Comparison of ENCODE assay signal across 14 mouse cellular contexts in genomic region chr5:119543716-119544115, GRCm38 (mm10).
"Had no signal": no experiment of that assay in that cellular context is flagged by ENCODE, and none has a peak within 500 bp of the region (broad histone marks: within the 10 kb centered on the region; RNA-seq: fewer than 3 reads in every experiment).

No protein-coding gene starts in this region.

- H3K4me2 ChIP-seq: liver, embryonic 11.5 days; liver, embryonic 15.5 days; midbrain, embryonic 13.5 days had no signal

- H3K27me3 ChIP-seq: liver, embryonic 15.5 days; midbrain, embryonic 13.5 days had no signal

- H3K4me1 ChIP-seq: liver, embryonic 15.5 days; midbrain, embryonic 13.5 days had no signal

- ATAC-seq: midbrain, embryonic 13.5 days; midbrain, embryonic 16.5 days had no signal

- H3K9me3 ChIP-seq: liver, embryonic 15.5 days; midbrain, embryonic 13.5 days had no signal

- H3K36me3 ChIP-seq: liver, embryonic 15.5 days; midbrain, embryonic 13.5 days had no signal

- H3K27ac ChIP-seq: kidney, postnatal 0 days; left cerebral cortex, adult 2 months; liver, embryonic 15.5 days; macrophage; midbrain, embryonic 13.5 days had no signal

- DNase-seq: kidney, postnatal 25 days; layer of hippocampus, postnatal 36 days; lung, adult 18-20 months; lung, postnatal 14 days; thymus, adult 18-20 months; thymus, postnatal 14 days; thymus, postnatal 4 days had no signal

- H3K9ac ChIP-seq: liver, embryonic 15.5 days; midbrain, embryonic 13.5 days had no signal

- H3K4me3 ChIP-seq: left cerebral cortex, adult 2 months; liver, embryonic 15.5 days; midbrain, embryonic 13.5 days had no signal
